Mouse (Mus musculus) testis, adult 2 months (tissue): ENCODE measurements around the gene Sds.

ENCODE experiments used
- CTCF ChIP-seq: fragments of 200-500 bp; IDR thresholded peaks from 2 replicates; pipeline ENCODE4 v1.5.1; 2012; ENCODE audit warnings: low read depth, mild to moderate bottlenecking, inconsistent platforms, low read length, moderate library complexity; ENCODE audit not compliant: control insufficient read depth, insufficient read depth, insufficient replicate concordance
- POLR2A ChIP-seq: fragments of 200-500 bp; IDR thresholded peaks from 2 replicates; pipeline ENCODE4 v1.6.1; 2012; ENCODE audit warnings: low read depth, mild to moderate bottlenecking, inconsistent platforms, low read length, moderate library complexity; ENCODE audit not compliant: control insufficient read depth

DNA sequence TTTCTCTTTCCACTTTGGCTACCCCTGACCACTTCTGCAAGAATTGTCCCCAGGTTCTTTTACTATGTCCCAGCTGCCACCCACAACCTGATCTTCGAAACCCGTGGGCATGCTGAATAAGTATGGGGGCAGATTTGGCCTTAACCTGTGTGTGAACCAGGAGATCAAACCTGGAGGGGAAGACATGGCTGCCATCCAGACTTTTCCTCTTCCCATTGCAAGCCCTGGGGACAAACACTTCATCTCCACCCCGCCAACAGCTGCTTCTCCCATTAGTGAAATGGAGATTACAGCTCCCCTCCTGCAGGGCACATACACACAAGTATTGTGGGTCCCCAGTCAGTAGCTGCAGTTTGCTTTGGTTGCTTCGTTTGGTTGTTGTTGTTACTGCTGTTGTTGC is 31.0 kb downstream of the Sds start:
- TF ChIP-seq CTCF, result no peak
- TF ChIP-seq POLR2A, result no peak
